Mouse (Mus musculus): ENCODE data around the gene Mlh3.

DNA sequence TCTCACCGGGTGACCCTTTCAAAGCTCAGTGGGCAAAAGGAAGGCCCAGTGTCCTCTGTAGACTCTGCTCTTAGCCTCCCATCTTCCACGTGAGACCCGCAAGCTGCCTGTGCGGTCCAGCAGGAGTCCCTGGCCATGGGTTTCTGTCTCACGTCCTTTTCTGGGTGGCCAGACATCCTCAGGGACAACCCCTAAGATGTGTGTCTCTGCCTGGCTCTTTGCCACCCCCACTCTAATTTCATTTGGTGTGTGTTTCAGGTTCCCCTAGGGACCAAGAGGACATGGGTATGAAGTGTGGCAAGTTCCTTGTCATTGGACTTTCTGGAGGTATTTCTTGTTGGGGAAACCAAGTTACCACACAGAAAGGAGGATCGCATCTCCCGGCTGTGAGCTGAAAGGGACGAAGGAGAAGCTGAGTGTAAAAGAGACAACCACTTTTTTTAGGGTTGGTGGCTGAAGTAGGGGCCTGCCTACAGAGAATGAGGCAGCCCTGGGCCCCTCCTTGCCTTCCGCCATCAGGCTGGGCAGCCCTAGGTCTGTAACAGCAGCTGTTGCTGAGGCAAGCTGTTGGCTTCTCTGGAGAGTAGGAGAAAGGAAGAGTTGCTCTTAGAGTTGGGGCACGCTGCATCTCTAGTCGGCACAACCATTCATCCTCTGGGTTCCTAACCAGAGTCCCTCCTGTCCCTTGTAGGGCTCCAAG is 76.3 kb downstream of the Mlh3 start:
- no peak for TF ChIP-seq CTCF (conservative IDR thresholded peaks at IDR 0.05 in 1 of 2, IDR thresholded peaks at IDR 0.05 in 1 of 2; ENCODE audit: low read depth in 2 of 2, low read length in 2 of 2)
- TF ChIP-seq MXI1 (IDR thresholded peaks at IDR 0.05; ENCODE audit: low read depth, low read length) = no peak
- TF ChIP-seq GABPA (IDR thresholded peaks at IDR 0.05; ENCODE audit: insufficient replicate concordance, low read depth, low read length) = no peak
- TF ChIP-seq MAFK (IDR thresholded peaks at IDR 0.05; ENCODE audit: insufficient replicate concordance, low read length) = no peak
- TF ChIP-seq TBP (conservative IDR thresholded peaks at IDR 0.05; ENCODE audit: low read depth, low read length) = no peak
- TF ChIP-seq MAX (IDR thresholded peaks at IDR 0.05; ENCODE audit: low read length) = no peak
- no peak for TF ChIP-seq POLR2A (IDR thresholded peaks at IDR 0.05; ENCODE audit: low read depth, low read length)
- no peak for TF ChIP-seq RAD21 (IDR thresholded peaks at IDR 0.05; ENCODE audit: low read depth, low read length)
- TF ChIP-seq MEF2A (IDR thresholded peaks at IDR 0.05; ENCODE audit: borderline replicate concordance, low read depth, low read length) = no peak
- no peak for TF ChIP-seq ETS1 (conservative IDR thresholded peaks at IDR 0.05; ENCODE audit: low read depth, low read length)
- no peak for TF ChIP-seq BHLHE40 (IDR thresholded peaks at IDR 0.05; ENCODE audit: low read depth, low read length)
- TF ChIP-seq EP300 (IDR thresholded peaks at IDR 0.05; ENCODE audit: low read length) = no peak
- no peak for TF ChIP-seq E2F4 (IDR thresholded peaks at IDR 0.05; ENCODE audit: insufficient replicate concordance, low read depth, low read length)
